Mouse (Mus musculus) heart, postnatal 0 days (tissue): ENCODE measurements around the gene Cc2d2a.

Source experiments
- CTCF ChIP-seq: IDR thresholded peaks from 2 replicates; pipeline ENCODE4 v1.5.1; 2016; ENCODE audit warnings: antibody characterized with exemption, control low read depth, low read depth
- EP300 ChIP-seq: IDR thresholded peaks from 2 replicates; pipeline ENCODE4 v1.6.1; 2016; ENCODE audit warnings: antibody characterized with exemption, low read depth

DNA sequence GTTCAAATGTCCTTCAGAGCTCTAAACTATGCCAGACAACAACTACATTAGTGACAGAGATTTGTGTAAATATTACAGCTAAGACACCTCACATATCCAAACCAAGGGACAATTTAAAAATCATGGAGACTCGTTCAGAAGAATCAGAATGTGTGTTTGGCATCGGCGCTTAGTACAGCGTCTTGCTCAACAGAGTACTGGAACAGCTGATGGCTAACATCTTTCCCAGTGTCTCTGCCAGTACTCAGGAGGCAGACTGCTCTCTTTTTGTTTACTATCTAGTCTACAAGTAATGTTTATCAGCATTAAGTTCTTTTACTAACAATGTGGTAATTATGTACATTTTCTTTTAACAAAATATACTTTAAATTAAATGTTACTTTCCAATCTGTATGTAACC is 85.9 kb downstream of the Cc2d2a start:
- TF ChIP-seq CTCF (no peak), EP300 (no peak)
